Mouse (Mus musculus) embryonic fibroblast, embryonic 13.5 days (primary cell): ENCODE results near the gene Fhad1.

Source experiments
- CTCF ChIP-seq: IDR thresholded peaks from 2 replicates; pipeline ENCODE4 v1.5.1; 2011; ENCODE audit warnings: mild to moderate bottlenecking, control low read depth, low read length, moderate library complexity, borderline replicate concordance; ENCODE audit not compliant: insufficient read depth
- POLR2A ChIP-seq: IDR thresholded peaks from 2 replicates; pipeline ENCODE4 v1.6.1; 2011; ENCODE audit warnings: low read depth, mild to moderate bottlenecking, control low read depth, low read length, moderate library complexity

DNA sequence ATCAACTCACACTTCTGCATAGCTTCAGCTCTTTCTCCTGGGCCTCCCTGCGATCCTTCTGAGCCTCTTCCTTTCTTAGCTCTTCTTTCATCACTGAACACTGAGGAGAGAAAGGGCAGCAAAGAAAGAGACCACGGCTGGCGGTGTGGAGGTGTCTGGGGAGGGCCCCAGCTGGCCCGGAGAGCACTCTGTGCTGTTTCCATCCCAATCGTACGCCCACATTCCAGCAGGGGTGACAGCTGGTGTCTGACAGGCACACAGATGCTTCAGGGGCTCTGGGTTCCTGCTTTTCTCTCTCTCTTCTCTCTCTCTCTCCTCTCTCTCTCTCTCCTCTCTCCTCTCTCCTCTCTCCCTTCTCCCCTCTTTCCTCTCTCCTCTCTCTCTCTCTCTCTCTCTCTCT is 50.3 kb downstream of the Fhad1 start:
- TF ChIP-seq CTCF: no peak
- no peak for TF ChIP-seq POLR2A
